Mouse (Mus musculus): ENCODE measurements at regions not wholly inside any gene's neighbourhood (a gene's known extent, or its start where the extent isn't known, plus 50 kb on each side); places are given as distances from the start of the nearest gene placed in this dataset.
A peak's percentile ranks its signal among the peaks of the same experiment; 100 is the strongest.

DNA sequence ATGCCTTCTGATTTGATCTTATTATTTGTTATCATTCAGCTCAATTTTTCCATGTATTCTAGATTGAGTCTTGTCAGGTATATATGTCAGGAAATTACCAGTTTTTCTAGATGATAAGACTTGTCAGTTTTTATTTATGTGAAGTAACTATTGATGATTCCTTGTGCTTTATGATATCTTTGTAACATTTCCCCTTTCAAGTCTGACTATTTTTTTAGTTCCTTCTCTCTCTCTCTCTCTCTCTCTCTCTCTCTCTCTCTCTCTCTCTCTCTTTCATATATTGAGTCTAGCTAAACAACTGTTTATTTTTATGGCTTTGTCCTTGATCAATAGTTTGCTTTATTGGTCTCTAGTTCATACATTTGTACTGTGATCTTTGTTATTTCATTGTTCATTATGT is 199.7 kb upstream of the Sema3a start:
- no peak overlapping the region for H3K4me3 ChIP-seq (replicated peaks)
- H3K27me3 ChIP-seq: no peaks in the 10 kb centered on the region
- no peaks in the 10 kb centered on the region for H3K9me3 ChIP-seq
- H3K9ac ChIP-seq (replicated peaks): no peak overlapping the region
- H3K27ac ChIP-seq: no peak overlapping the region
- no peak for ATAC-seq (ENCODE audit: insufficient number of reproducible peaks, insufficient read depth, low FRiP score, low TSS enrichment, low read depth)
- no peaks in the 10 kb centered on the region for H3K4me1 ChIP-seq (replicated peaks)
- no peak overlapping the region for H3K4me2 ChIP-seq
- no peaks in the 10 kb centered on the region for H3K36me3 ChIP-seq

DNA sequence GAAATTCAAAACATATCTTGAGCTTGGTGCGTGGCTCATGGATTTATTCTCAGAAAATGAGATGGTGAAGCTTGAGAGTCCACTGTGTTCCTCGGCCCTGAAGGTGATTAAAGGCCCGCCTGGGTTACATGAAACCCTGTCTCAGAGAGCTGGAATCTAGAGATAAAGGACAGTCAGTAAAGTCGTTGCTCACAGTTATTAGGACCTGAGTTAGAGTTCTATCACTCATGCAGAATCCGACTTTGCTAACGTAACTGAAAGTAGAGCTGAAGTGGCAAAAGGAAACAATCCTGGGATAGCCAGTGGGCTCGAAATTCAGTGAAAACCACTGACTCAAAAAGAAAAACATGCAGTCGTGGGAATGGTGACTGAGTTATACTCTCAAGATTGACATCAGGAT is 198.9 kb upstream of the Sema3a start:
- WGBS: 70% methylated on average over 8 of the region's 8 CpGs
- no peak overlapping the region for H3K4me2 ChIP-seq
- no peaks in the 10 kb centered on the region for H3K4me1 ChIP-seq (replicated peaks)
- H3K36me3 ChIP-seq: no peaks in the 10 kb centered on the region
- no peaks in the 10 kb centered on the region for H3K9me3 ChIP-seq
- no peak overlapping the region for H3K27ac ChIP-seq
- H3K4me3 ChIP-seq (replicated peaks): no peak overlapping the region
- no peak for ATAC-seq (ENCODE audit: insufficient number of reproducible peaks, insufficient read depth, low FRiP score, low TSS enrichment, low read depth)
- H3K9ac ChIP-seq (replicated peaks): no peak overlapping the region
- no peaks in the 10 kb centered on the region for H3K27me3 ChIP-seq

DNA sequence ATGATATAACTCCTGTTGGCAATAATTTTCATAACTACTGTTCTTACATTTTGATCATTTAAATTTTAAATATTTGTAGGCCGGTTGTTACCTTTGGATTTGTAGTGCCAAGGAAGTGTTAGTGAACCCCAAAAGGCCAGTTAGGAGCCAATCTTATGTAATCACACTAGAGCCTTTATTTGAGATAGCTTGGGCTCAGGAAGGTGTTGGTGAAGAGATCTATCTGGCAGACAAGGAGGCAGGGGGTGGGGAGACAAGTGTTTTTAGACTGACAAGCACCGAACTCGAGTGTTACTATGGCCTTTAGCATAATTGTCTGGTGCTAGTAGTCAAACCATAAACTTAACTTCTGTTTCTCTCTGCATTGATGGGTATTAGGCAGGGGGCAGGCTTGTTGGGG is 198.0 kb upstream of the Sema3a start:
- no peaks in the 10 kb centered on the region for H3K36me3 ChIP-seq
- no peak overlapping the region for H3K27ac ChIP-seq
- 80% methylated on average over 3 of the region's 3 CpGs for WGBS
- H3K4me1 ChIP-seq (replicated peaks): no peaks in the 10 kb centered on the region
- no peak overlapping the region for H3K4me3 ChIP-seq (replicated peaks)
- H3K9me3 ChIP-seq: no peaks in the 10 kb centered on the region
- no peak for ATAC-seq (ENCODE audit: insufficient number of reproducible peaks, insufficient read depth, low FRiP score, low TSS enrichment, low read depth)
- H3K27me3 ChIP-seq: no peaks in the 10 kb centered on the region
- no peak overlapping the region for H3K4me2 ChIP-seq
- H3K9ac ChIP-seq (replicated peaks): no peak overlapping the region

DNA sequence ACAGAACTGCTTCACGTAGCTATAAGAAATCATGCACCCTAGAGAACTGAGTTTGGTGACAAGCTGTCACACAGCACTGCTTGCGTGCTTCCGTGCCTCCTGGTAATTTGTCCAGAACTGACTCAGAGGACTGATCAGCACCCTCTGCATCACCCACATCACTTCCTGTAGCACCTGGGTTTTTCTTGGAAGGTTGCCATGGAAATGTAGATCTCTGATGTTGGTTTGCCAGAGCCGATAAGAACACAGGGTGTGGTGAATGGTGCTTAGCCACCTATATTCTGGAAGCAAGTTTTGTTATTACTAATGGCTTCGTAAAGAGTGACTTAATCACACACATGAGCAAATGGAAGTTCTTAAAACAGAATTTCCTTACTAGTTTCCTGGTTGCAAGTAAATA is 188.2 kb upstream of the Sema3a start:
- Histone ChIP-seq H3K27ac (no peak overlapping the region), H3K36me3 (no peaks in the 10 kb centered on the region), H3K4me2 (no peak overlapping the region), H3K27me3 (no peaks in the 10 kb centered on the region), H3K4me3 (replicated peaks) (no peak overlapping the region), H3K9ac (replicated peaks) (no peak overlapping the region), H3K9me3 (no peaks in the 10 kb centered on the region), H3K4me1 (replicated peaks) (no peaks in the 10 kb centered on the region)
- no peak for ATAC-seq (ENCODE audit: insufficient number of reproducible peaks, insufficient read depth, low FRiP score, low TSS enrichment, low read depth)
- WGBS: 64% methylated on average over 5 of the region's 5 CpGs

DNA sequence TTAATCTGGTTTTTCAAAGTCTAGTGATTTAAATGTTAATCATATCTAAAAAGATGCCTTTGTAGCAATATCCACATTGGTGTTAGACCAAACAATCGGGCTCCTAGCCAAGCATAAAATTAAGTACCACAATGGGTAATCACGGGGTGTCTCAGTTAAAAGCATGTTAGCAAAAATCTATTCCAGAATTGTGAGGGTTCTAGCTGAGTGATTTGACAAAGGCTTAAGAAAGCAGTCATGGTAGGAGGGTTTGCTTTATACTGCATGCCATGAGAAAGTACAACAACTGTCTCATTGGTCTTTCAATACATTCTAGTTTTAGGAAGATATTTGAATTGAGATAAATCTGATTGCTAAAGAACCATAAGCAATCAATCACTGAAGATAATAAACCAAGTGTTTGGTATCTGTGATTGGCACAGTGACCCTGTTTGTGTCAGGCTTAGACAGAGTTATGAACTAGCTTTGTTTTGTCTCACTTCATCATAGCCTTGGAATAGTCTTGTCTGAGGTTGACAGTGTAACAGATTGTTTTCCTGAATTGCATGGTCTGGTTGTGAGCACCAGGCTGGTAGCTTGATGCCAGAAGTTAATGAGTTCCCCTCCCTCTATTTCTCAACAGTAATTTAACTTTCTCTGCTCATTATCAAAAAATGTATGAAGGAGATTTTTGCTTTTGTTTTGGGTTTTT is 186.9 kb upstream of the Sema3a start:
- 81% methylated on average over 2 of the region's 2 CpGs for WGBS
- H3K9ac ChIP-seq (replicated peaks): no peak overlapping the region
- no peaks in the 10 kb centered on the region for H3K9me3 ChIP-seq
- no peak overlapping the region for H3K27ac ChIP-seq
- H3K4me2 ChIP-seq: no peak overlapping the region
- no peaks in the 10 kb centered on the region for H3K27me3 ChIP-seq
- no peak for ATAC-seq (ENCODE audit: insufficient number of reproducible peaks, insufficient read depth, low FRiP score, low TSS enrichment, low read depth)
- no peak overlapping the region for H3K4me3 ChIP-seq (replicated peaks)
- H3K4me1 ChIP-seq (replicated peaks): no peaks in the 10 kb centered on the region
- no peaks in the 10 kb centered on the region for H3K36me3 ChIP-seq

DNA sequence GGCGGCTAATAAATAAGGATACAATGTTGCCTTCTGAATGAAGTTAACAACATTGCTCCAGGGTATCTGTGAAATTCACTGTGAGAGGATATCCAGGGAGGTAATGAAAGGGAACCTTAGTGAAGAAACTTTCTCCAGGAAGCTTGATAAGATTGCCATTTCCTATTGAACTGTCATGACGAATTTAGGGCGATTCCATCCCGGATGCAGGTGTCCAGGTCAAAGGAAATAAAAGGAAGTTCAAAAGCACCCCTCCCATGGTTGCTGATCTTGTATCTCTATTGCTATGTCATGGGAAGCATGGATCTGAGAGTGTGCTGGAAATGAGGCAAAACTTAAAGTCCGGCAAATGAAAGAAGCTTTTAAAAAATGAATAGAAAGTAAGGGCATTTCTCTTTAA is 180.7 kb upstream of the Sema3a start:
- Histone ChIP-seq H3K4me1 (replicated peaks) (peaks cover 7% of the 10 kb centered on the region; the same call in 1 of the 2 replicates), H3K4me3 (replicated peaks) (no peak overlapping the region), H3K27ac (no peak overlapping the region), H3K9me3 (no peaks in the 10 kb centered on the region), H3K36me3 (no peaks in the 10 kb centered on the region), H3K4me2 (no peak overlapping the region), H3K9ac (replicated peaks) (no peak overlapping the region), H3K27me3 (no peaks in the 10 kb centered on the region)
- ATAC-seq (ENCODE audit: insufficient number of reproducible peaks, insufficient read depth, low FRiP score, low TSS enrichment, low read depth): no peak
- 70% methylated on average over 5 of the region's 5 CpGs for whole genome bisulfite sequencing

DNA sequence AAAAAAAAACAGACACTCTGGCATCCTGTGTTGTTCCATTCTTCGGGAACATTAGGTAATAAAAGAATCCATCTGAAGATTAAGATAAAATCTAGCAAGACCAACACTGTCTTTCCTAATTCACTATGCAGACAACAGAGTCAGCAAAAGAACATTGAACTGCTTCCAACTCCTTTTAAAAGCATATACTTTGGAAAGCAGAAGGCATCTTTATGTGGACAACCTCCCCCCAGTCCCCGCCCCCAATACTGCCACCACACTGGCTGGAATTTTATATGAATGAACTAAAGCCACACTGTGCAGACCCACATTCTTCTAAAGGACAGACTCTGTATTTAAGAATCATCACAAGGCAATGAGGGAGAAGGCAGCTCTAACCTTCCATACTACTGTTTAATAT is 176.7 kb upstream of the Sema3a start:
- WGBS: 48% methylated on average over 2 of the region's 2 CpGs
- no peak overlapping the region for H3K4me3 ChIP-seq (replicated peaks)
- no peaks in the 10 kb centered on the region for H3K27me3 ChIP-seq
- peaks cover 7% of the 10 kb centered on the region; the same call in 1 of the 2 replicates for H3K4me1 ChIP-seq (replicated peaks)
- H3K36me3 ChIP-seq: no peaks in the 10 kb centered on the region
- no peak for ATAC-seq (ENCODE audit: insufficient number of reproducible peaks, insufficient read depth, low FRiP score, low TSS enrichment, low read depth)
- no peak overlapping the region for H3K9ac ChIP-seq (replicated peaks)
- H3K9me3 ChIP-seq: no peaks in the 10 kb centered on the region
- H3K4me2 ChIP-seq: no peak overlapping the region
- no peak overlapping the region for H3K27ac ChIP-seq

DNA sequence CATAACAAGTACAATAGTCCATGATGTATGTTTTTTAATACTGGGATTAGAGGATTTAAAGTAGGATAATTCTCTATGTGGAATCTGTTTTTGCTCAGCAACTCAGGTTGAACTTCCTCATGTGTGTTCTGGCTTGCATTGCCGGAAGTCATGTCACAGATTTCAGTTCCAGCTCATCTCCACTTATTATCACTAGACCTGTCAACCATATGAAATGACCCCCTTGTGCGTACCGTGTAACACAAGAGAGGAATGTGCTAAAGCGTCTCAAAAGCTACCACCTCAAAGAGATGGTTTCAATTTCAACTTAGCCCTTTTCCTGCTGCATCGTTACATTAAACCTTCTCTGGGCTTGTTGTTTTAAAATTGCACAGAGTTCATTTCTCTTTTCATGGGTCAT is 154.2 kb upstream of the Sema3a start:
- Histone ChIP-seq H3K4me3 (replicated peaks) (no peak overlapping the region), H3K27me3 (no peaks in the 10 kb centered on the region), H3K4me1 (replicated peaks) (no peaks in the 10 kb centered on the region), H3K27ac (no peak overlapping the region), H3K9me3 (no peaks in the 10 kb centered on the region), H3K4me2 (no peak overlapping the region), H3K9ac (replicated peaks) (no peak overlapping the region), H3K36me3 (no peaks in the 10 kb centered on the region)
- no peak for ATAC-seq (ENCODE audit: insufficient number of reproducible peaks, insufficient read depth, low FRiP score, low TSS enrichment, low read depth)
- 57% methylated on average over 5 of the region's 5 CpGs for WGBS

DNA sequence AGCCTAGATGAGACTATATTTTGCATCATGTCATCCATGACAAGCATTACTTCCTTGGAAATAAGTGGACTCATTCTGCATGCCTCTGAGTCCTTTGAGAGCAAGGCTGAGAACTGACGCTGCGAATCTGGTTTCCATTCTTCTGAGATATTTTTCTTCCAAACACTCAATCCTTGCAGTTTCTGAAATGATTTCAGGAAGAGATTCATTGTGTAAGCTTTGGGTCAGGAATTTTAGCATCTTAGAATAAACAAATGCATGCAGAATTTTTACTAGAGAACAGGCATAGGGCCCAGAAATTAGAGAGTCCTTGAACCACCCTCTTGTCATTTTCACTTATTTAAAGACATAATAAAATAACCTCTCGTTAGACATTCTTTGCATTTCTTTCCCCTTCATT is 151.5 kb upstream of the Sema3a start:
- no peaks in the 10 kb centered on the region for H3K9me3 ChIP-seq
- no peaks in the 10 kb centered on the region for H3K36me3 ChIP-seq
- no peak overlapping the region for H3K27ac ChIP-seq
- no peak for ATAC-seq (ENCODE audit: insufficient number of reproducible peaks, insufficient read depth, low FRiP score, low TSS enrichment, low read depth)
- H3K9ac ChIP-seq (replicated peaks): no peak overlapping the region
- no peak overlapping the region for H3K4me3 ChIP-seq (replicated peaks)
- H3K4me1 ChIP-seq (replicated peaks): no peaks in the 10 kb centered on the region
- no peak overlapping the region for H3K4me2 ChIP-seq
- H3K27me3 ChIP-seq: no peaks in the 10 kb centered on the region
- WGBS: 69% methylated on average over 3 of the region's 3 CpGs

DNA sequence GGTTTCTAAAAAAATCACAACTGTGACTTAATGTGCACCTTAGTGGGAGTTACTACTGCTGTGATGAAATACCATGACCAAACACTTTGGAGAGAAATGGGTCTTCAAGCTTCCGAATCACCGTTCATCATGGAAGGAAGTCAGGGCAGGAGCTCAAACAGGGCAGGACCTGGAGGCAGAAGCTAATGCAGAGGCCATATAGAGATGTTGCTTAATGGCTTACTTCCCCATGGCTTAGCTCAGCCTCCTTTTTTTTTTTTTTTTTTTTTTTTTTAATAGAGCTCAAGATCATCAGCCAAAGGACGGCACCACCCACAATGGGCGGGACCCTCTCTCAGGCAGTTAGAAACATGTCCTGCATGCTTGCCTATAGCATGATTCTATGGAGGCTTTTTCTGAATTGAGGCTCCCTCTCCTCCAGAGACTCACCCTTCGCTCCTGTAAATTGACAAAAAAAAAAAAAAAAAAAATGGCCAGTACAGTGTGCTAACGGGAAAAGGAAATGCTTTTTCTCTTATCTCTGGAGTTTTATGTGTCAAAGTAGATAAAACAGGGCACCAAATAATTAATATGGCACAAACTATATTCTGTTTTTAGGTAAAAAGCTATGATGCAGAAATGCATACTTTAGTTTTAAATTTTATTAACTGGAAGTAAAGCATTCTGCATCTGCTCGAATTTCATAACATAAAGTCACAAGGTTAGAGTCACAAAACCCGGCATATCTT is 149.0 kb upstream of the Sema3a start:
- Histone ChIP-seq H3K4me2 (no peak overlapping the region), H3K4me1 (replicated peaks) (no peaks in the 10 kb centered on the region), H3K27me3 (no peaks in the 10 kb centered on the region), H3K9ac (replicated peaks) (no peak overlapping the region), H3K27ac (no peak overlapping the region), H3K36me3 (no peaks in the 10 kb centered on the region), H3K4me3 (replicated peaks) (no peak overlapping the region), H3K9me3 (no peaks in the 10 kb centered on the region)
- ATAC-seq (ENCODE audit: insufficient number of reproducible peaks, insufficient read depth, low FRiP score, low TSS enrichment, low read depth): no peak
- 88% methylated on average over 8 of the region's 8 CpGs for WGBS

DNA sequence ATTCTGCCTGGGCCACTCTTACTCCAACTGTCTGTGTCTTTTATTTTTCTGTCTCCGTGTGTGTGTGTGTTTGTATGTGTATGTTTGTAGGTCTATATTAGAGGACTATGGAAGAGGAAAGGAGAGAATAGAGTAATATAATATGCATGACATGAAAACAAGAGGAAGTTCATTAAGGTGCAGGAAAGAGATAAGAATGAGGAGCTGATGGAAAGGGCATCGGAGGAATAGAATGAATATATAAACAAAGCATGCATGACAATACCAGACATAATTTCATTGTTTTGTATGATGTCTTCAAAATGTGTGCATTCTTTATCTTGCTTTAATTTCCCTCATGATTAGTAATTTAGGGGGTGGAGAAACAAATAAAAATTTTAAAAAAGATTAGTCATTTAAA is 147.3 kb upstream of the Sema3a start:
- H3K27me3 ChIP-seq: no peaks in the 10 kb centered on the region
- no peaks in the 10 kb centered on the region for H3K36me3 ChIP-seq
- H3K9ac ChIP-seq (replicated peaks): no peak overlapping the region
- WGBS: 78% methylated on average over 2 of the region's 2 CpGs
- ATAC-seq (ENCODE audit: insufficient number of reproducible peaks, insufficient read depth, low FRiP score, low TSS enrichment, low read depth): no peak
- no peak overlapping the region for H3K4me3 ChIP-seq (replicated peaks)
- no peaks in the 10 kb centered on the region for H3K4me1 ChIP-seq (replicated peaks)
- no peak overlapping the region for H3K4me2 ChIP-seq
- H3K9me3 ChIP-seq: no peaks in the 10 kb centered on the region
- no peak overlapping the region for H3K27ac ChIP-seq

DNA sequence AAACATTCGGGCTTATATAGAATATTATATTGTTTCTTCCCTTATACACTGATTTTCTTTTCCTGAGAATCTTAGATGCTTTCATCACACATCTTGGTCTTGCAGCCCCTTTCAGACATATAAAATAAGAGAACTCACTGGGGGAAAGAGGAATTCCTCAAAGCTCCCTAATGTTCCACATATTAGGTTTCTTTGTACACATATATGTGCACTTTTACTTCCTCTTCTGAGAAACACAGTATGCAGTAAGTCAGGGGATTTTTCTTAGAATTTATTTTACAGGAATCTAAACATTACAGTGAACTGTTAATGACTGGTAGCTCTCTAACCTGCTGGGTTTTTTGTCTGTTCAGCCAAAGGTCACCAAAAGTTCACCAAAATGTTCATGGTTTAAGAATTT is 131.4 kb upstream of the Sema3a start:
- no peaks in the 10 kb centered on the region for H3K36me3 ChIP-seq
- no peak overlapping the region for H3K4me2 ChIP-seq
- no peak overlapping the region for H3K9ac ChIP-seq (replicated peaks)
- no peaks in the 10 kb centered on the region; the same call in 1 of the 2 replicates for H3K4me1 ChIP-seq (replicated peaks)
- H3K9me3 ChIP-seq: no peaks in the 10 kb centered on the region
- no peak overlapping the region for H3K4me3 ChIP-seq (replicated peaks)
- 85% methylated on average over 1 of the region's 1 CpGs for WGBS
- H3K27ac ChIP-seq: no peak overlapping the region
- peak; percentile 67; the same call in 1 of the 2 replicates for ATAC-seq (ENCODE audit: insufficient number of reproducible peaks, insufficient read depth, low FRiP score, low TSS enrichment, low read depth)
- no peaks in the 10 kb centered on the region for H3K27me3 ChIP-seq

All from limb, embryonic 12.5 days (tissue).